Mouse (Mus musculus): ENCODE measurements around the gene Lrmda.
A peak's percentile ranks its signal among the peaks of the same experiment; 100 is the strongest.

Lrmda gene

DNA sequence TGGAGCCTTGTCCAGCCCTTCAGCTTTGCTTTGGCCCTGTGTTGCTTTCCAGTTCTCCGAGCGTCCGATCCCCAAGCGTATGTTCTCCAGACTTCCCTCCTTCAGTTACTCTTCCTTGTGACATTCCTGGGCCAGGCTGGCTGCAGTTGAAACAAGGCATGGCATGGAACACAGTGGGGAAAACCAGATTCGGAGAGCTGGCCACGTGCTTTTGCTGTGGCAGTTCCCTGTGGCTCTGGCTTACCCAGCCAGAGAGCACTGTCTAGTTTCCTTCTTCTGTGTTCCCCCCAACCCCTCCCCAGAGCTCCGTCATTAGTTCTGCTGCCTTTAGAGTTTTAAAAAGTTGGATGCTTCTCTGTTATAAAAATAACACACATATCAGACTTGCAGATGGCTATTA lies 147.8 kb downstream of the Lrmda start:
- DNase-seq: no peak

DNA sequence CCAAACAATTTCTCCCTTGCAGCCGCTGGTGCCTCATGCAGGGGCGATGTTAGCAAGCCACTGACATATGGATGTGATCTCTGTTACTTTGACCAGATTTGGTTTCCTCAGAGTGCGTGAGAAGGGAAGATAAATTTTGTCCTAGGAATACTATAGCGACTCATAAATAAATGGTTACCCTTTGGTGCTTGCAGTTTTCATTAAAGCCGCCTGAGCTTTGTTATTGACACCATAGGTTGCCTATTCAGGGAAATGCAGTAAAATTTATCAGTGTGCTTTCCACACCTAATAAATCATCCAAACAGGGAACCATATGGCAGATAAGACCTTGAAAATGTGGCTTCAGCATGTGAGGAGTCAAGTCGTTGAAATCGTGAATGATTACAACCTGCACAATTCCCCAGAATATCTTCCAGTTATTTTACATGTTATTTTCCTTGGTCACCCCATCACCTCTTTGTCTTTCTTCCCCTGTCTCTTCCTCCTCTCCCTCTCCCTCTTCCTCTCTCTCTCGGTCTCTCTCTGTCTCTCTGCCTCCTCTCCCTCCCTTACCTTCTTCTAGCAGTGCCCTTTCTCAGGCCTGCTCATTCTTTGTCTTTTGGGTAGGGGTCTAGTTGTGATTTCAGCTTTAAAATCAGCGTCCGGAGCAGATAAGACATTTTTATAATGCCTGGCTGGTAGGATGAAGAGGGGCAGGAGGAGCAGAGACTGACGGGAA lies 148.7 kb downstream of the Lrmda start:
- DNase-seq: no peak

DNA sequence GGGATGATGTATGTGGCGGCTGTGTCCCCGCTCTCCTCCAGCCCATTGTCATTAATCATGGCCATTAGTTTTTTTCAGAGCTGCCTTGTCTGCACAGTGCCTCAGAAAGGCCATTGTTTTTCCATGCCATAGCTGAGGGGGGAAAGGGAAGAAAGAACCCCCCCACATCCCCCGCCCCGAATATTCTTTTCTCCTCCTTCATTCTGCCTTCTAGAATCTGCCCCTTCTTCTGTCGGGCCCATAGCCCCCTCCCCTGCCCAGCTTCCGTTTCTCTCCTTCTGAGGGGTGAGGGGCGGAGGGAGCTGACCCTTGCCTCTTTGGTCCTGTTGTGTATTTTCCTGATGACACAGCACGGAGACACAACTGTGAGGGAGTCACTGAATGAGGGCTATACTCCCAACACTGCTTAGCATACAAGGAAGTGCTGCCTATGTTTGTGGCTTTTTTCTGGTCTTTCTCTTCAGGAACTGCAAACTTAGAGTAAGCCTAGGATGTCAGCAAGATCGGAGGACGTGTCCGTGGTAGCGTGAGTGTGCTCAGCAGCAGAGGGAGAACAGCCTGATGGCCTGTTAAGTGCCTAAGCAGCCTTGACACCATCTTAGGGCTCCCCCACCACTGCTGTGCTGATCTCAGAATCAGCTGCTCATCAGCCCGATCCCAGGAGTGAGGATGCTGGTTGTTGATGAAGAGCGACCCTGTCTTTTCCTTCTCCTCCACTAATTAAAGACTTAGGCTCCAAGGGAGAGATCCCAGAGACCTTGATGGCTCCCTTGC lies 149.5 kb downstream of the Lrmda start:
- DNase-seq: no peak

DNA sequence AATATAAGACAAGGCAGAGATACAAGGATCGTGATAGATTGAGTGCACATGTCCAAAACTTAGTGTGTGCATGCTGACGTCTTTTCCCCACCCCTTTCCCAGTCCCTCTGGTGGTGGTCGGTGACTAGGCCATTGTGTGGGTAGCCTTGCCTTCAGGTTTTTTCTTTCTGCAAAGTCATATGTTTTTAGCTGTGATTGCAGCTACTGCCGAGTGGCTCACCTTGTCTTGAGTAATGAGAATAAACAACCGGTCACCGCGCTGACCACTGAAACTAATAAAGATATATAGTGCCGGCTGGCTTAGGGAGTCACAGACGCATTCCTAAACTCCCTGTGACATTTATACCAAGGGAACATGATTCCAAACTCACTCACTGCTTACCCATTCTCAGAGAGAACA lies 155.2 kb downstream of the Lrmda start:
- DNase-seq: no peak

DNA sequence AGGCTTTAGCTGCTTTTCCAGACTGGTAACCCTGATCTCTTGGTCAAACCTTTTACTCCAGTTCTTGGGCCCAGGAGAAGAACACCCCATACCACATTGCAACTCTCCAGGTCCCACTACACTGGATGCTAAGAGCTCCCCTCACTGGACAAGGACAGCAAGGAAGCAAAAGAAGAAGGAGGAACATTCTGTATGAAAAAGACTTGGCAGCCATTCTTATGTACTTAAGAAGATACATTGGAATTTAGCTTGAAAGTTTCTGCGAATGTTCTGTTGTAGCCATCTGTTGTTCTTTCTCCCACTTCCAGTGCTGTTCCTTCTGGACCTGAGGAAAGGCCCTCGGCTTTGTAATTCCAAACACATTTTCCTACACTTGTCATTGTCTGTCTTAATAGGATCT lies 160.2 kb downstream of the Lrmda start:
- no peak for DNase-seq

DNA sequence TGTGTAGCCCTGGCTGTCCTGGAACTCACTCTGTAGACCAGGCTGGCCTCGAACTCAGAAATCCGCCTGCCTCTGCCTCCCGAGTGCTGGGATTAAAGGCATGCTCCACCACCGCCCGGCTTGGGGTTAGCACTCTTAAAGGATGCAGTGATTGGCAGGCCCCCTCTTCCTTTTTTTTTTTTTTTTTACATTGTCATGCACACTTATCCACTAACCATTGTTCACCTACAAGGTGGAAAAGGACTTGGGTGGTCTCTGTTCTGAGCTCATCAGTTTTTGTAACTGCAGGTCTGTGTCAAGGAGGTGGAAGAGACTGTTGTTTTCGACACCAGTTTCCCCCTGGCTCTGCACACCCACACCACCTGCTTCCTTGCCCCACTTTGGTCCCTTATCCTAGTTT lies 162.0 kb downstream of the Lrmda start:
- DNase-seq: no peak

DNA sequence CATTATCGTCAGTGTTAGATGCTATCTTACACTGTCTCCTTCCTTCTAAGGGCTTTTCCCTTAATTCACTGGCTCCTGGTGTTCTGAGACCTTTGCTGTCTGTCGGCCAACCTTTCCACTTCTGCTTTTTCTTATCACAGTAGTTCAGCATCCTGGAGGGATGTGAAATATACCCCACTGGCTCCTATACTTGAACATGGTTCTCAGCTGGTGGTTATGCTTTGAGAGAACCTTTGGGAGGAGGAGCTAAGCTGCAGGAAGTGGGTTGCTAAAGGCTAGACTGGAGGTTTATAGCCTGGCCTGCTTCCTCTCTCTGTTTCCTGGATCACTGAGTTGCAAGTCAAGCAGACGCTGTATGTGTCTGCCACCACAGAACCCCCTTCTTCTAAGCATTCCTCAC lies 163.7 kb downstream of the Lrmda start:
- DNase-seq: peak in 1 of 2 experiments; percentile 2

DNA sequence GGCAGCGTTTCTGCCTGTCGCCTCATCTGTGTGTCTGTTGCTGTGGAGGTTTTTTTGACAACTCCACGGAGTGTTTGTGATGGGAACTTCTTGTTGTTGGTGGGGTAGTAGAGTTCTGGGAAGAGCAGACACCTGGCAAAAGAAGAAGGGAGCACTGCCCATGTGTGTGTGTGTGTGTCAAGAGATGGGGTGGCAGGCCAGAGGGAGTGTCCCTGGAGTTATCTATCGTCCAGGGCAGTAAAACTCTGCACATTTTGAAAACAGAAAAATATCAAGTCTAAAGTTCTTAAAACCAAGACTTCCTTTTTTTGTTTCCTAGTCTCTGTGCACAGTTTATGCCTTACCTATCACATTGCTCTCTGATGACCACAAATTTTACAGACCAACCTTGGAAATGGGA lies 165.9 kb downstream of the Lrmda start:
- no peak for DNase-seq

DNA sequence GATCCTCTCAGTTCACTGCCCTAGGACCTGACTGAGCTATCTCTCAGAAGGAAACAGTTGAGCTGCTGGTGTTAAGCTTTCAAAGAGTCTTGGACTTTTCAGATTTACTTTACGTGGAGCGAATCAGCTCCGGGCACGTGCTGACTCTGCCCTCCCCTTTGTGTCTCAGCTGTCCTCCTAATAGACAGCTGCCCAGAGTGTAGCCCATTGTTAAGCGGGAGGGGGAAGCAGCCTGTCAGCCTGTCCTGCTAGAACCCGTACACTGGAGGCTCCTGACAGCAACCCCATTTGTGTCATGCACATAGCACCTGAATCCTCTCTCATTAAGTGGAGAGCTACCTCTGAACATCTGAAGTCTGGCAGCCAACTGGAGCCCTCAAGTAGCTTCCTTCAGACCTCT lies 170.6 kb downstream of the Lrmda start:
- DNase-seq: no peak

- no peak for DNase-seq
Observed at GRCm38 (mm10) chr14:22192185-22192584, 172.7 kb downstream of the Lrmda start.

DNA sequence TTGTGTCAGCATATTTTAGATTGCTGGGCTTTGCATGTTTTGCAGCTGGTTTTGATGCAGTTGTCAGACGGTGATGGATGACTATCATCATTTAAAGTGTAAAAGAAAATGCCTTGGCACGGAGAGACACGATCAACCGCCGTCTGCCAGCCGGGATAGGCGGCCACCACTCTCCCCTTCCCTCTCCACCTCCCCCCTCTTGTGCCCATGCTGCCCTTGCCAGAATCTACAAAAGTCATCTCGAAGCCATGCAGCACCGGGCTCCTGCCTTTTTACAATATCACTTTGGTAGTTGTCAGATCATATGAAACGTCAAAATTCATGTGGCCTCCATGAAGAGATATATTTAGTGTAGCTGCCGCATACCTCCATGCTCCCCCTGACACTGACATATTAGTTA lies 178.5 kb downstream of the Lrmda start:
- DNase-seq: no peak

DNA sequence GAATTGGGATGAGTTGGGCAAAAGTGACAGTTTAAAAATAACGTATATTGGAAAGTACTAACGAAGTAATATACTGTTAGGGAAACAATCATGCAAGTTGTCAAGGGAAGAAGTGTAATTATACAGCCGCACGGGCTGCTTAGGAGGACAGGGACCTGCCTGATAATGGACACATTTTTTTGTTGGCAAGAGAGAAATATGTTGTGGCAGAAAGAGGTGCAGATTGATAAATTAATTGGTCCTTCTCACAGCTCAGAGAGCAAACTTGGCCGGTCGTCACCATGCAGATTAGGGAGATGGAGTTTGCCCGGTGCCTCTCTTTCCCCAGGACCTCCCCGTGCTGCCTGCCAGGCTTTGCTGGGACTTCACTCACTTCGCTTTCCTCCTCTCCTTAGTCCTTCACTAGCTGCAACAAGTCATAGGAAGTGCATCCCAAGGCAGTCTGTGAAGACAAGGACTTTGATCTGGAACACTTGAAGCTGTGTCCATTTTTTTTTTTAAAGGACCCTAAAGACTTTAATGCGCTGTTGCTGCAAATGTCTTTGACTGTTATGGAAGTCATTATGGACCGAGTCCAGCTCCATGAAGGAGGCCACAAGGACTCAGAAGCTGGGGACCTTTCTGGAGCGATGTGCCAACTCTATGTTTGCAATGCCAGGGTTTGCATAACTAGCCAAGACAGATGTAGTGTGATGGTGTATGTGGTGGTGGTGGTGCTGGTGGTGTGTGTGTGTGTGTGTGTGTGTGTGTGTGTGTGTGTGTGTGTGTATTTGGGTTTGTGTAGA lies 179.3 kb downstream of the Lrmda start:
- DNase-seq: no peak

- no peak for DNase-seq
Observed at GRCm38 (mm10) chr14:22201667-22202066, 182.2 kb downstream of the Lrmda start.

- DNase-seq: no peak
Observed at GRCm38 (mm10) chr14:22210601-22211000, 191.1 kb downstream of the Lrmda start.

DNA sequence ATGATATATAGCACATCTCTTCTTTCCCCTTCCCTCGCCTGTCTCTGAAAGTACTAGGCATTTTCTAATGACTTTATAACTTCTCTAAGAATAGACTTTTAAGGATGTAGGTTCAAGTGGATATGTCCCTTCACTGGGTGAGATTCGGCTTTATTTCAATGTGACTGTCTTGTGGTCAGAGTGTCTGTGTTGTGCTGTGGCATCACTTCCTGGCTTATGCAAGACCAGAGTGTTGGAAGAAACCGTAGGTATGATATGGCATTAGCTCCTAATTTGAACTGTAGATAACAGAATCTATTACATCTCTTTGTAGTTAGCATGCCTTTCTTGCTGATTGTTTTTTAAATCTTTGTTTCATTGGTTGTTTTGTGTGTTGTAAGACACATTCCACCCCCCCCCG lies 198.7 kb downstream of the Lrmda start:
- DNase-seq: no peak

- DNase-seq: no peak
Observed at GRCm38 (mm10) chr14:22222038-22222437, 202.5 kb downstream of the Lrmda start.

DNA sequence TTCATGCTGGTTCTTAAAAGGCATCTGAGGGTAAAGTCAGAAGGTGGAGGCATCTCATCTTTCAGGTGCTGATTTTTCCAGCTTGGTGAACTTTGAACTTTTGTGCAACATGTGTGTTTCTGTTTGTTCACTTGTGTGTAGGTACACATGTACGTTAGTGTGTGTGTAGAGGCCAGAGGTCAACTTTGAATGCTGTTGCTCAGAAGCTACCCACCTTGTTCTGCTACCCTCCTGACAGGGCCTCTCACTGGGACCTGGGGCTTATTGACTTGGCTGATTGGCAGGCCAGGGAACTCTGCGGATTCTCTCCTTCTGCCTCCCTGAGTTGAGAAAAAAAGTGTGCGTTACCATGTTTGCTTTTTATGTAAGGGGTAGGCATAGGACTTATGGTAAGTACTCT lies 203.1 kb downstream of the Lrmda start:
- DNase-seq: no peak

DNA sequence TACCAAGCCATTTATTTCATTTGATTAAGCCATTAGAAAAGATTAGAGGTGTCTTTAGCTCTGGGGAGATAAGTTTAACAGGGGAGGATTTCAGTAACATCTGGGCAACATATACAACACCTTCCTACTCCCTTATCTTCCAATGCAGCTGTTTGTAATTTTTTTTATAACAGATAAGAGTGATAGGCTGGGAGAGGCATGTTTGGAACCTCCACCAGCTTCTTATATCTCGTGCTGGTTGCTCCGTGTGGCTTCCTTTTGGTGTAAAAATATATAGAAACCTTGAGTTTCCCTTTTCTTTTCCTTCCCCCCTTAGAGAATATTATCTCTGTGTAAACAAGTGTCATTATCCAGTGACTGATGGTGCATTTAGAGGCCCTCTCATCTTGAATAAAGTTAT lies 206.7 kb downstream of the Lrmda start:
- no peak for DNase-seq

DNA sequence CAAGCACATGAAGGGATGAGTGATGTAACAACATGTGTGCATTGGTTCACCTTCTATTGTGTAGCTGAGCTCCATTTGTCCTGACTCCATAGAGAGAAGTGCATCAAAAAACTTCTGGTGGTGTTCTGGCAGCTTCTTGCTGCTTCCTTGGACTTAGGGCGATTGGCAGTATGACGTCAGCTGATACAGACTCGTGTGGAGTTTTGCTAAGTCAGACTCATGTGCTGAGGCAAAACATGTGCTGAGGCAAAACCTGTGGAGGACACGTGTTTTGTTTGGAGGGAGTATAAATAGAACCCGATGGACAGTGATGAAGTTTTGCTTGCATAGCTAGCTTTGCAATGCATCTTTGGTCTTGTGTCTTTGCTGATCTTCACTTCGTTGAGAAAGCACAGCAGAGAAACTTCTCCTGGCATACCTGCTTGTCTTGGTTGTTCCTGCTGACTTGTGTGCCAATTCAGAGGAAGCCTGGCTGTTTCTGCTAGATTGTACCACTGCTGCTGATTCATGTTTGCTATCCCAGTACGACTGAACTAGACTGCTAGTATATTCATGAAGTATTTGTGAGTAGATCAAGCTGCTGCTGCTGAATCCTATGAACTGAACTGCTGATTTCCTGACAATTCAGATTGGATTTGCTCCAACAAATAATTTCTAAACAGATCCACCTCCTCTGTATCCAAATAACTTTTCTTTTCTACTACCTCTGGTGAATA lies 208.9 kb downstream of the Lrmda start:
- DNase-seq: no peak

GRCm38 (mm10) chr14:22240315-22240714 lies 220.8 kb downstream of the Lrmda start:
- DNase-seq: no peak

- no peak for DNase-seq
Observed at GRCm38 (mm10) chr14:22255458-22255857, 235.9 kb downstream of the Lrmda start.

- DNase-seq: no peak
Observed at GRCm38 (mm10) chr14:22256274-22256673, 236.8 kb downstream of the Lrmda start.
